Mouse (Mus musculus): Measurements from ENCODE around the gene Rhox4a. TPM values are rescaled to one million over a fixed set of nuclear protein-coding genes. Genes with fewer than 3 reads are reported as not detected.

Rhox4a gene
- not detected in 2 replicates for polyA plus RNA-seq (2012; rRNA removed)

DNA sequence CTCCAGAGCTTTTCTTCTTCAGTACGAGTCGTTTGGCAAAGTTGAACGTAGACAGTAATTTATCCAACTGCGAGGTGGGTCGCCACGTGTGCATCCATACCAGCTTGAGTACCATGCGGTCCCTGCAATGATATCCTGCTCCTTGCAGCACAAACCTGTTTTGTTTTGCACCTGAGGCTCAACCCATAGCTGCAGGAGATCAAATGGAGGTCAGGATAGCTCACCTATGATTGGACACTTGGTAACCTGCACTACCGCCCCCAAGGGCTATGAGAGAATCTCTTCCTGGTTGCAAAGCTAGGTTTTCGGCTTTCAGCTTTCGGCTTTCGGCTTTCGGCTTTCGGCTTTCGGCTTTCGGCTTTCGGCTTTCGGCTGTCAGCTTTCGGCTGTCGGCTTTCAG lies at the start of gene Rhox4a:
Rhox4a (plus strand) TSS at position 301 of the 400 bp plus-strand sequence.

DNA sequence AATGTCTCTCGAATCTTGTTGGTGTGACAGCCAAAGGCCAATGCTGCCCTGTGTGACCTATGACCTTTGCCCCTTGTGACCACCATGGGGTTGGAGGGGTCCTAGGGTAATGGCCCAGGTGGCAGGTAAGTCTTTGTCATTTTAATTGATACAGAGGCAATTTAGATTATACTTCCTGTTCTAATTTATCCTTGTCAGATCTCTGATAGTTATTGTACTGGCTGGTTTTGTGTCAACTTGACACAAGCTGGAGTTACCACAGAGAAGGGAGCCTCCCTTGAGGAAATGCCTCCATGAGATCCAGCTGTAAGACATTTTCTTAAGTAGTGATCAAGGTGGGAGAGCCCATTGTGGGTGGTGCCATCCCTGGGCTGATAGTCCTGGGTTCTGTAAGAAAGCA lies 43.0 kb upstream of the Rhox4a start, which contains the start of gene Rhox1:
Rhox1 (minus strand) TSS at position 101 of the 400 bp plus-strand sequence.

DNA sequence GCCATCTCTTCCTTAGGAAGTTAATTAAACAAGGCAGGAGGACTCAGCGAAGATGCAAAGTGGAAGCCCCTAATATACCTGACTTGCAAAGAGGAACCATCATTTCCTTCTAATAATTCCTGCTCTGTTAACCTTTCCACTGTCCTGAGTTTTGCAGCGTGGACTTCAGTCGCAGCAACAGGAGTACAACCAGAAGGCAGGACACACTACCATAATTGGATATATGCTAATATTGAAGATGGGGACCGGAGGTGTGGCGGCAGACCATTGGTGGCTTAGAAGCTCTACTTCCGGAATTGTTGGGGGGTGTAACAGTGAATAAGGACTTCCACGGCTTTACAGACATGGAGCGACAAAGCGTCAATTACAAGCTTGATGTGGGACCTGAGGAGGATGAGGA lies 20.5 kb upstream of the Rhox4a start, which contains the start of gene Rhox2a:
Rhox2a (plus strand) TSS at position 301 of the 400 bp plus-strand sequence.

GRCm38 (mm10) chrX:37249619-37250018 lies 15.5 kb upstream of the Rhox4a start, which contains the start of gene Rhox3a:
Gene Rhox3a, plus strand, starts transcription at chrX:37249919.

Other genes with a start within 250 kb of the Rhox4a start
- gene Sowahd, start 216.5 kb upstream of the Rhox4a start, polyA plus RNA-seq (2012; rRNA removed), result 0.06 and 0.12 TPM in 2 replicates
- gene Rpl39, start 179.9 kb upstream of the Rhox4a start, polyA plus RNA-seq (2012; rRNA removed), result 463 and 1,092 TPM in 2 replicates
- 47.1 and 59.8 TPM in 2 replicates for gene Upf3b, start 155.0 kb upstream of the Rhox4a start, polyA plus RNA-seq (2012; rRNA removed)
- 9.1 and 9.8 TPM in 2 replicates for gene Nkap, start 138.5 kb upstream of the Rhox4a start, polyA plus RNA-seq (2012; rRNA removed)
- 0.09 and 0.16 TPM in 2 replicates for gene Akap14, start 96.5 kb upstream of the Rhox4a start, polyA plus RNA-seq (2012; rRNA removed)
- 149 and 294 TPM in 2 replicates for gene Ndufa1, start 74.2 kb upstream of the Rhox4a start, polyA plus RNA-seq (2012; rRNA removed)
- gene Rnf113a1, start 74.1 kb upstream of the Rhox4a start, polyA plus RNA-seq (2012; rRNA removed), result 8.6 and 11.1 TPM in 2 replicates
- not detected in 2 replicates for gene Gm9, start 54.3 kb upstream of the Rhox4a start, polyA plus RNA-seq (2012; rRNA removed)
- not detected in 2 replicates for gene Rhox1, start 43.1 kb upstream of the Rhox4a start, polyA plus RNA-seq (2012; rRNA removed)
- gene Rhox2a, start 20.4 kb upstream of the Rhox4a start, polyA plus RNA-seq (2012; rRNA removed), result 0.20 and 0.58 TPM in 2 replicates
- not detected in 2 replicates for gene Rhox3a, start 15.4 kb upstream of the Rhox4a start, polyA plus RNA-seq (2012; rRNA removed)
- gene Rhox3a2, start 114.7 kb downstream of the Rhox4a start, polyA plus RNA-seq (2012; rRNA removed), result not detected in 2 replicates
- gene Rhox4a2, start 125.5 kb downstream of the Rhox4a start, polyA plus RNA-seq (2012; rRNA removed), result 0.35 and 1.6 TPM in 2 replicates
- gene Rhox2b, start 146.7 kb downstream of the Rhox4a start, polyA plus RNA-seq (2012; rRNA removed), result 0.21 and 0.82 TPM in 2 replicates
- 0.19 and 0.49 TPM in 2 replicates for gene Rhox4b, start 167.2 kb downstream of the Rhox4a start, polyA plus RNA-seq (2012; rRNA removed)
- gene Rhox2c, start 188.3 kb downstream of the Rhox4a start, polyA plus RNA-seq (2012; rRNA removed), result 0.66 and 1.4 TPM in 2 replicates
- gene Rhox3c, start 193.2 kb downstream of the Rhox4a start, polyA plus RNA-seq (2012; rRNA removed), result 0.48 TPM in 1 of 2 replicates, not detected in the other
- gene Rhox4c, start 215.0 kb downstream of the Rhox4a start, polyA plus RNA-seq (2012; rRNA removed), result not detected in 2 replicates
- gene Rhox2d, start 228.1 kb downstream of the Rhox4a start, polyA plus RNA-seq (2012; rRNA removed), result 0.20 TPM in 1 of 2 replicates, not detected in the other
- gene Rhox4d, start 249.0 kb downstream of the Rhox4a start, polyA plus RNA-seq (2012; rRNA removed), result 0.12 and 0.13 TPM in 2 replicates